Mouse (Mus musculus) kidney, embryonic 16.5 days (tissue): ENCODE results near the gene Pfdn6. TPM values are rescaled to one million over a fixed set of nuclear protein-coding genes. Genes with fewer than 3 reads are reported as not detected.
"Not testable (repeated sequence)": the region's sequence is repeated elsewhere in the genome, so short reads cannot be mapped to it uniquely, and the experiment has no call there.

Source experiments
- ATAC-seq: fragments of 200-750 bp; cut with Nextera tagmentation; 2 replicates; pipeline ENCODE4 v1.8.0; 2017; ENCODE audit warnings: moderate TSS enrichment; ENCODE audit not compliant: low FRiP score, low TSS enrichment
- H3K27ac ChIP-seq: fragments of 300-500 bp; sonication (generic); 2 replicates; pipeline ENCODE4 v1.5.1; 2014; ENCODE audit warnings: low read length
- H3K27me3 ChIP-seq: fragments of 300-500 bp; sonication (generic); 2 replicates; pipeline ENCODE4 v1.6.1; 2014; ENCODE audit warnings: low read length, control low read depth, mixed read lengths; ENCODE audit not compliant: insufficient read depth
- H3K36me3 ChIP-seq: fragments of 300-500 bp; sonication (generic); 2 replicates; pipeline ENCODE4 v1.6.1; 2014; ENCODE audit warnings: low read length, control low read depth, mixed read lengths; ENCODE audit not compliant: insufficient read depth
- H3K4me1 ChIP-seq: fragments of 300-500 bp; sonication (generic); 2 replicates; pipeline ENCODE4 v1.6.1; 2014; ENCODE audit warnings: low read length, control low read depth, mixed read lengths; ENCODE audit not compliant: insufficient read depth
- H3K4me2 ChIP-seq: fragments of 300-500 bp; sonication (generic); replicated peaks from 2 replicates; pipeline ENCODE4 v1.6.1; 2014; ENCODE audit warnings: low read depth, low read length
- H3K4me3 ChIP-seq: fragments of 300-500 bp; sonication (generic); 2 replicates; pipeline ENCODE4 v1.5.1; 2014; ENCODE audit warnings: mild to moderate bottlenecking, low read length
- H3K9ac ChIP-seq: fragments of 300-500 bp; sonication (generic); replicated peaks from 2 replicates; pipeline ENCODE4 v1.6.1; 2014; ENCODE audit warnings: low read length
- H3K9me3 ChIP-seq: fragments of 300-500 bp; sonication (generic); 2 replicates; pipeline ENCODE4 v1.6.1; 2016; ENCODE audit warnings: low read length, control low read depth
- WGBS: fragments of 180-500 bp; shearing (Covaris S2); extraction: QIAGEN DNeasy Blood & Tissue Kit; methylation state at CpG from one replicate; pipeline ENCODE4 v1.1.7; 2014; 5-methylcytosine and 5-hydroxymethylcytosine counted together
- polyA plus RNA-seq: library from polyadenylated mRNA; unstranded; fragments of >200 nt; fragmentation: Nextera tagmentation; extraction: Ambion mirVana; gene quantifications from 2 replicates; pipeline ENCODE4 v1.2.1, GENCODE M21; 2015

The Pfdn6 gene
- polyA plus RNA-seq, 1 experiment from 2014 or later, result 168 TPM

DNA sequence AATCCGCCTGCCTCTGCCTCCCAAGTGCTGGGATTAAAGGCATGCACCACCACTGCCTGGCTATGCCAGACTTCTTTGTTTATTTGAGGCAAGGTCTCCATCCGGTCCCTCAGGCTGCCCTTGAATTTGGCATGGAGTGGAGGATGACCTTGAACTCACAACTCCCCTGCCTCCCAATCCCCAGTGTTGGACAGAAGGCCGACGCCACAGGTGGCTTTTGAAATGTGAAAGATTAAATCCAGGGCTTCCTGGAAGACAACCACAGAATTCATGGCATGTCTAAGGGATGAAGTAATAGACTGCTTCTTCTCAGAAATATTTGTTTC is 39.2 kb downstream of the Pfdn6 start:
- ATAC-seq, result no peak
- 84% methylated on average over 4 of the region's 4 CpGs for WGBS
- Histone ChIP-seq H3K4me1 (no peaks in the 10 kb centered on the region), H3K27ac (no peak overlapping the region), H3K27me3 (no peaks in the 10 kb centered on the region), H3K9me3 (no peaks in the 10 kb centered on the region), H3K4me2 (no peak overlapping the region), H3K36me3 (no peaks in the 10 kb centered on the region), H3K4me3 (no peak overlapping the region), H3K9ac (no peak overlapping the region)

DNA sequence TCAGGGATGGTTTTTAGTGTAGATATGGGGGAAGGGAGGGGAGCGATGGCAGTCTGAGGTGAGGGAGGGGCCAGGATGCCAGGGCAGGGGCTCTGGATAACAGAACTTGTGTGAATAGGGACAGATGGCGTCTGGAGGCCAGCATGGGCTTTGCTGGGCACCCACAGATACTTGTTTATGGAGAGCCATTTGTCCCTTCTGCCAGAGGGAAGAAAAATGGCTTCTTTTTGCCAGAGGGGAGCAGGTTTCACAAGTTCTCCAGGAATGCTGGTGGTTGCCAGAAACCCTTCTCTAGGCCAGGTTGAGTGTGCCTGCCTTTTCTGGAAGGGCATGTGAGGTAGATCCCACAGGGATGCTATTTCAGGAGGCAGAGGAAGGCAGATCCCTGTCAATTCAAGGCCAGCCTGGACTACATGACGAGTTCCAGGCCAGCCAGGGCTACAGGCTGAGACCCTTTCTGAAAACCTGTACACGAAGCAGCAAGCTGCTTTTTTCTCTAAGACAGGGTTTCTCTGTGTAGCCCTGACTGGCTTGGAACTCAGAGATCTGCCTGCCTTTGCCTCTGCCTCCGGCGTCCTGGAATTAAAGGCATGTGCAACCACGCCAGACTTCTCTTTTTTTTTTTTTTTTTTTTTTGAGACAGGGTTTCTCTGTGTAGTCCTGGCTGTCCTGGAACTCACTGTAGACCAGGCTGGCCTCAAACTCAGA is 39.7 kb downstream of the Pfdn6 start:
- H3K4me3 ChIP-seq, result no peak overlapping the region
- no peak for ATAC-seq
- no peaks in the 10 kb centered on the region for H3K9me3 ChIP-seq
- H3K4me1 ChIP-seq, result no peaks in the 10 kb centered on the region
- H3K4me2 ChIP-seq, result no peak overlapping the region
- H3K36me3 ChIP-seq, result no peaks in the 10 kb centered on the region
- no peak overlapping the region for H3K9ac ChIP-seq
- 55% methylated on average over 7 of the region's 7 CpGs for WGBS
- H3K27me3 ChIP-seq, result no peaks in the 10 kb centered on the region
- no peak overlapping the region for H3K27ac ChIP-seq

DNA sequence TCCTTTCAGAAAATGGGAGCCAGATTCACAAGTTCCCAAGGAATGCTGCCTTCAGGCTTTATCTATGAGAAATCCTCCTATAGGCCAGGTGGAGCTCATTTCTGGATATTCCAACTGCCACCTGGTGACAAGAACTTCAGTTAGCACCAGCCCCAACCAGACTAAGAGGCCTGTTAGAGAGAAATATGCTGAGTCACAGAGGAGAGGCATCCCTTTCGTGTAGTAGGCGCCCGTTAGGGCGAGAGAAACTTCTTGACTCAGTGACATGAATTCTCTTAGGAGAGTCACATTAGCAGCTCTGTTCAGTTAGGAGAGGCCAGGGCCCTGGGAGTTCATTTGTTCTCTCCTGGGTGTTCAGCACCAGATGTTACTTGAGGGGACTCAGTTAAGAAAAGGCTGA is 40.5 kb downstream of the Pfdn6 start:
- H3K9ac ChIP-seq, result no peak overlapping the region
- WGBS, result 78% methylated on average over 4 of the region's 4 CpGs
- H3K4me3 ChIP-seq, result no peak overlapping the region
- H3K36me3 ChIP-seq, result no peaks in the 10 kb centered on the region
- no peak overlapping the region for H3K27ac ChIP-seq
- H3K4me2 ChIP-seq, result no peak overlapping the region
- no peaks in the 10 kb centered on the region for H3K4me1 ChIP-seq
- H3K9me3 ChIP-seq, result no peaks in the 10 kb centered on the region
- no peaks in the 10 kb centered on the region for H3K27me3 ChIP-seq
- no peak for ATAC-seq

- not testable (repeated sequence) for H3K36me3 ChIP-seq, H3K27ac ChIP-seq, ATAC-seq, H3K9me3 ChIP-seq, H3K4me1 ChIP-seq, H3K27me3 ChIP-seq, H3K4me2 ChIP-seq, H3K9ac ChIP-seq, H3K4me3 ChIP-seq
- WGBS, result 83% methylated on average over 4 of the region's 4 CpGs
Measured at GRCm38 (mm10) chr17:33898193-33898592, 42.0 kb downstream of the Pfdn6 start.

GRCm38 (mm10) chr17:33897114-33897794 is 42.9 kb downstream of the Pfdn6 start:
- H3K27me3 ChIP-seq, result no peaks in the 10 kb centered on the region
- H3K9me3 ChIP-seq, result no peaks in the 10 kb centered on the region
- no peaks in the 10 kb centered on the region for H3K36me3 ChIP-seq
- no peak overlapping the region for H3K27ac ChIP-seq
- ATAC-seq, result no peak
- no peaks in the 10 kb centered on the region for H3K4me1 ChIP-seq
- no peak overlapping the region for H3K4me2 ChIP-seq
- H3K9ac ChIP-seq, result no peak overlapping the region
- 47% methylated on average over 6 of the region's 6 CpGs for WGBS
- no peak overlapping the region for H3K4me3 ChIP-seq

DNA sequence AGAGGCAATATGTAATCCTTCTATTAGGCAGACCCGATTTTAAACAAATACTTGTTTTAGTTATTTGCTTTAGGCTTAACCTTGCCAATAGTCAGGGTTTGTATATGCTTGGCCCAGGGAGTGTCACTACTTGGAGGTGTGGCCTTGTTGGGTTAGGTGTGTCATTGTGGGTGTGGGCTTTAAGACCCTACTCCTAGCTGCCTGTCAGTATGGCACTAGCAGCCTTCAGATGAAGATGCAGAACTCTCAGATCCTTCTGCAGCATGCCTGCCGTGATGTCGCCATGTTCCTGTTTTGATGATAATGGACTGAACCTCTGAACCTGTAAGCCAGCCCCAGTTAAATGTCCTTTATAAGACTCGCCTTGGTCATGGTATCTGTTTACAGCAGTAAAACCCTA is 47.1 kb downstream of the Pfdn6 start:
- not testable (repeated sequence) for H3K9ac ChIP-seq, H3K36me3 ChIP-seq, H3K4me1 ChIP-seq, ATAC-seq, H3K9me3 ChIP-seq, H3K4me3 ChIP-seq, H3K27me3 ChIP-seq, H3K27ac ChIP-seq, H3K4me2 ChIP-seq
- WGBS, result 76% methylated on average over 4 of the region's 4 CpGs

DNA sequence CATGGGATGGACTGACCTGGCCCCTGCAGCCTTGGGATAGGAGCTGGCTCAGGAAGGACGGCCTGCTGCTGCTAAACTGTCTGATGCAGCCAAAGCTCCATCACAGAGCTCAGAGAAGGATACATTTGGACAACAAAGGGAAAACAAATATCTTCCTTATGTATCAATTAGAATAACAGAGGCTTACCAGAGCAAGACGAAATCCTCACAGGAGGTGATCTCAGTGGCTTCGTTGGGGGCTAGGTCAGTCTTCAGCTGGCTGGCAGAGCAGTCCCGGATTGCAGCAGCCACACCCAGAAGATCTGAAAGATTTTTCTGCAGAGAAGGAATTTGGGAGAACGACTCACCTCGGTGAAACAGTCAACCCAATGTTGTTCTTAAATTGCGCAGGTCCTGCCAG is 47.7 kb downstream of the Pfdn6 start:
- Histone ChIP-seq H3K27me3 (no peaks in the 10 kb centered on the region), H3K9me3 (no peaks in the 10 kb centered on the region), H3K4me1 (peaks cover 10% of the 10 kb centered on the region), H3K36me3 (no peaks in the 10 kb centered on the region), H3K27ac (no peak overlapping the region), H3K4me3 (no peak overlapping the region), H3K4me2 (no peak overlapping the region), H3K9ac (no peak overlapping the region)
- 26% methylated on average over 7 of the region's 7 CpGs for WGBS
- ATAC-seq, result no peak

- not testable (repeated sequence) for H3K9me3 ChIP-seq, H3K36me3 ChIP-seq, H3K9ac ChIP-seq, H3K4me3 ChIP-seq, H3K4me2 ChIP-seq, H3K27me3 ChIP-seq, H3K27ac ChIP-seq, ATAC-seq
- WGBS, result 65% methylated on average over 6 of the region's 6 CpGs
- H3K4me1 ChIP-seq, result peaks cover 10% of the 10 kb centered on the region
Measured at GRCm38 (mm10) chr17:33891892-33892291, 48.3 kb downstream of the Pfdn6 start.

DNA sequence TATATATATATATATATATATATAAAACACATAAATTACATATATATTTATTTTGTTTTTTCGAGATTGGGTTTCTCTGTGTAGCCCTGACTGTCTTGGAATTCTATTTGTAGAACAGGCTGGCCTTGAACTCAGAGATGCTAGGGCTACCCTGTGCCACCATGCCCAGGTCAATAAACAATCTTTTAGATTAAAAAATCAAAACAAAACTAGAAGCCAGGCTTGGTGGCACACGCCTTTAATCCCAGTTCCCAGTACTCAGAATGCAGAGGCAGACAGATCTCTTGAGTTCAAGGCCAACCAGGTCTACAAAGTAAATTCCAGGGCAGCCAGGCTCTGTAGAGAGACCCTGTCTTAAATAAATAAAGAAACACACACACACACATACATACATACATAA is 48.8 kb downstream of the Pfdn6 start:
- no peak for ATAC-seq
- WGBS, result 70% methylated on average over 2 of the region's 2 CpGs

GRCm38 (mm10) chr17:33890533-33891059 is 49.5 kb downstream of the Pfdn6 start, which contains the start of gene Kifc1:
Kifc1 (minus strand) TSS chr17:33890661.
- peak within 1 kb of the TSS; percentile 63 for H3K4me2 ChIP-seq
- H3K36me3 ChIP-seq, result peaks cover 8% of the 10 kb centered on the region; the same call in 1 of the 2 replicates
- peak within 1 kb of the TSS; percentile 73 for H3K9ac ChIP-seq
- whole genome bisulfite sequencing, result under 1% methylated on average over 49 of the region's 49 CpGs
- peak within 1 kb of the TSS; percentile 55; the same call in 1 of the 2 replicates for H3K27ac ChIP-seq
- H3K4me3 ChIP-seq, result peak within 1 kb of the TSS; percentile 62
- H3K9me3 ChIP-seq, result no peaks in the 10 kb centered on the region
- peaks cover 10% of the 10 kb centered on the region for H3K4me1 ChIP-seq
- peak; percentile 100 for ATAC-seq
- no peaks in the 10 kb centered on the region for H3K27me3 ChIP-seq

More for the DNA sequence above, 48.8 kb downstream of the Pfdn6 start:
- H3K4me1 ChIP-seq, result peaks cover 10% of the 10 kb centered on the region
- H3K36me3 ChIP-seq, result peaks cover under 1% of the 10 kb centered on the region; the same call in 1 of the 2 replicates
- H3K27ac ChIP-seq, result no peak overlapping the region
- H3K27me3 ChIP-seq, result no peaks in the 10 kb centered on the region
- H3K4me3 ChIP-seq, result no peak overlapping the region
- no peaks in the 10 kb centered on the region for H3K9me3 ChIP-seq
- no peak overlapping the region for H3K9ac ChIP-seq
- H3K4me2 ChIP-seq, result no peak overlapping the region
